ENCODE assay signal across 14 mouse cellular contexts in the genomic region with DNA sequence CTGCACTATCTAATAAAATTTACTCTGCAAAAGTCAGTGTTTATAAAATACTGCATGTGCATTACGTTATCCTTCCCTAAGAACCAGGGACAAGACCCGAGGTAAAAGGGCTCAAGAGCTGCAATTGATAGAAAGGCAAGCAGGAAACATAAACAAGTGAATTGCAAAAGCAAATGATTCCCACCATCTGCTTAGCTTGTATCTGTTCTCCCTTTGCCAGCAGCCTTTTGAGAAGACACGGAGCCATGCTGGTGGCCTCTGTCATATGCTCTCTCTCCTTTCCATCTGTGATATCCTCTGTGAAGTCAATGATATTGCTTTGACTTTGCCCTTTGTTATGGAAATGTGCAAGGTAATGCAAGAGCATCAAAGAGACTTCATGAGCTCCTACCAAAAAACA.
"Had no signal": no experiment of that assay in that cellular context is flagged by ENCODE, and none has a peak within 500 bp of the region (broad histone marks: within the 10 kb centered on the region; RNA-seq: fewer than 3 reads in every experiment).

No protein-coding gene starts in this region.

- H3K4me2 ChIP-seq: liver, embryonic 11.5 days; liver, embryonic 15.5 days; neural tube, embryonic 15.5 days had no signal

- H3K36me3 ChIP-seq: limb, embryonic 10.5 days; liver, embryonic 15.5 days; neural tube, embryonic 15.5 days had no signal

- H3K9me3 ChIP-seq: limb, embryonic 10.5 days; liver, embryonic 15.5 days; neural tube, embryonic 15.5 days had no signal

- H3K9ac ChIP-seq: liver, embryonic 15.5 days; neural tube, embryonic 15.5 days had no signal

- ATAC-seq: lung, postnatal 0 days; midbrain, embryonic 16.5 days had no signal

- H3K27me3 ChIP-seq: liver, embryonic 15.5 days; neural tube, embryonic 15.5 days had no signal

- DNase-seq: kidney, adult 18-20 months; kidney, postnatal 10 days; kidney, postnatal 4 days; layer of hippocampus, adult 9-11 months; lung, adult 2 months; right cerebral cortex, adult 18-20 months; right cerebral cortex, postnatal 25 days; thymus, postnatal 36 days had no signal

- H3K4me1 ChIP-seq: limb, embryonic 10.5 days; liver, embryonic 15.5 days; neural tube, embryonic 15.5 days had no signal

- H3K27ac ChIP-seq: limb, embryonic 10.5 days; liver, embryonic 15.5 days; neural tube, embryonic 15.5 days had no signal

- H3K4me3 ChIP-seq: limb, embryonic 10.5 days; liver, embryonic 15.5 days; neural tube, embryonic 15.5 days had no signal
